Mouse (Mus musculus) lung, postnatal 10 days (tissue): ENCODE results near the gene Tecr.
"Not testable (repeated sequence)": the region's sequence is repeated elsewhere in the genome, so short reads cannot be mapped to it uniquely, and the experiment has no call there.

Experiments used
- DNase-seq: peaks from one replicate; pipeline ENCODE4 v3.0.0; 2021

The Tecr gene

DNA sequence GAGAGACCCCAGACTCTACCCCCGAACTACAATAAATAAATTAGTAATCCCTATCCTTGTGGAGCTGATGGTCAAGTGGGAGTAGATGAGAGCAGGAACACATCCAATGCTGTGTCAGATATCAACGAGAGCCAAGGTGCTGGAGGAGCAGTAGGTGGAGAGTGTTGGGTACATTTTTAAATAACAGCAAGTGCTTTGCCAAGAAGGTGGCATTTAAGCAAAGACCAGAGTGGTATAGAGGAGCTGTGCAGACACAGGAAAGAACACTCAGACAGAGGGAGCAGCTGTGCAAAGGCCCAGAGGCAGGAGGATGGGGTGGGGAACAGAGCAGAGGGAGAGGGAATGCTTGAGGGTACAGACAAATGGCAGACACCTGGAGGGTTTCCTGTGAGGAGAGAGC lies 9.3 kb upstream of the Tecr start:
- no peak for DNase-seq

DNA sequence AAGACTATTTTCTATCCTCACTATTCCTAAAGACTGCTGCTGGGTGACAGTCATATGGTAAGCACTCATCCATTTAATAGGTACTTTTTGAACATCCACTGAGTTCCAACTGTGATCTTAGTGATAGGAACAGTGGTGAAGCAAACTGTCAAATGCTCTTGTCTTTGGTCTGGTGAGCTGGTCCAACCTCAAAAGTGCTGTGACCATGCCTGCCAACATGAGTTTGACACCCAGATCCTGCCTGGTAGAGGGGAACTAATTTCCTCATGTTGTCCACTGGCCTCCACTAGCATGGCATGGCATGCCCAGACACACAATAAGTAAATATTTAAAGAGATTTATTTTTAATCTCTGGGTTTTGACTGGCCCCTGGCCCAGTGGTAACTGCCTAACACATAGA lies 8.9 kb upstream of the Tecr start:
- no peak for DNase-seq

DNA sequence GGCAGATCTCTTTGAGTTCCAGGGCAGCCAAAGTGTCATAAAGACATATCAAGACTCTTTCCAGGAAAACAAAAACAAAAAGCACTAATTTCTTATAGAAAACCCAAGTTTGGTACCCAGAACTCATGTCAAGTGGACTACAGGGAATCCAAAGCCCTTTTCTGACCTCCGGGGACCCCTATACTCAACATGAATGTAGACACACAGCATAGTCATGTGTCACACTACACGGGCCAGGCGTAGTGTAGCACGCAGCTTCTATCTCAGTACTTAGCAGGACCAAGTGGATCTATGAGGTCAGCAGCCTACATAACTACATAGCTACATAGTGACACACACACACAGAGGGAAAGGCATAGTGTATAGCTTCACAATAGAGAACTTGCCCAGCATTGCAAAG lies 5.9 kb upstream of the Tecr start:
- DNase-seq: no peak

DNA sequence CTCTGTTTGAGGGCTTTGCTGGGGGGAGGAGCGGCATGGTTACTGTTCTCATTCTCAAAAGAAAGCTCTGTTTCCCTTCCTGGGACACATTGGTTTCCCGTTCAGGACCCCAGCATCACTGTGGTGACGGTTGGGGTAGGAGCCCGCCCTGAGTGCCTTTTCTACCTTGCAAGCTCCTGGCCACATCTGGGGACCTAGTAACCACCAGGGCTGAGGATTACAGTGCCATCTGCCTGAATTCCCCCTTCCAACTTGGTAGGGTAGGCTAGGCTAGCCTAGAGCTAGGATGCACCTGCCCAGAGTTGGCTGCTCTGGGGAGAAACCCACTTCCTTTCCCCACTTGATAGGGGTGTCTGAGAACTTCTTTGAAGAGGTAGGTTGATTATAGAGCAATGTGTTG lies 4.2 kb upstream of the Tecr start:
- DNase-seq: no peak

DNA sequence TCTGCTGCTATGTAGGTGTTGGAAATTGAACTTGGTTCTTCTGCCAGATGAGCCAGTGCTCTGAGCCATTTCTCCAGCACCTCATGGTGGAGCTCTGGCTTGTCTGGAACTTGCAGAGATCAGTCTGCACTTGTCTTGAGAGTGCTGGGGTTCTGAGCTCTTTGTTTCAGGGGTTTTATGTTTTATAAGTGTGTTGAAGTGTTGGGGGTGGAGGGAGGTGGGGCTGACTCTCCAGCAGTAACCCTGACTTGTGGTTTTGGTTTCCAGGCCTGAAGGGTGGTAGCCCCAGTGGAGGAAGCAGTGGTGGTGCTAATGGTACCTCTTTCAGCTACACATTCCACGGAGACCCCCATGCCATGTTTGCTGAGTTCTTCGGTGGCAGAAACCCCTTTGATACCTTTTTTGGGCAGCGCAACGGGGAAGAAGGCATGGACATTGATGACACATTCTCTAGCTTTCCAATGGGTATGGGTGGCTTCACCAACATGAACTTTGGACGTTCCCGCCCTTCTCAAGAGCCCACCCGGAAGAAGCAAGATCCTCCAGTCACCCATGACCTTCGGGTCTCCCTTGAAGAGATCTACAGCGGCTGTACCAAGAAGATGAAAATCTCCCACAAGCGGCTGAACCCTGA lies 1.9 kb upstream of the Tecr start:
- DNase-seq: no peak

DNA sequence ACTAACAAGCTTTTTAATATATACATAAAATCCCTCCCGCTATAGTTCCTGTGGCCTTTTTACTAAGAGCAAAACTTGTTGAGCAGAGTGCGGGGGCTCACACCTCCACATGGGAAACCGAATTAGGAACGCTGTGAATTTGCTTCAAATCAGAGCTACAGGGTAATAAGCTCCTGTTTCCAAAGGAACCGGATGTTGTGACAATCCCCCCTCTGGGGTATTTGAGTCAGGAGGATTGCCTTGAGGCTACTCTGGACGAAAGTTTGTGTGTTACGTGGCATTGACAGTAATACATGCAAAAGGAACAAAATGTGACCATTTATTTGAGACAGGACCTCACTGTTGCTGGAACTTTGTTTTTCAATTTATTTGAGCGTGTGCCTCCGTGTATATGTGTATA lies 1.3 kb upstream of the Tecr start:
- no peak for DNase-seq

DNA sequence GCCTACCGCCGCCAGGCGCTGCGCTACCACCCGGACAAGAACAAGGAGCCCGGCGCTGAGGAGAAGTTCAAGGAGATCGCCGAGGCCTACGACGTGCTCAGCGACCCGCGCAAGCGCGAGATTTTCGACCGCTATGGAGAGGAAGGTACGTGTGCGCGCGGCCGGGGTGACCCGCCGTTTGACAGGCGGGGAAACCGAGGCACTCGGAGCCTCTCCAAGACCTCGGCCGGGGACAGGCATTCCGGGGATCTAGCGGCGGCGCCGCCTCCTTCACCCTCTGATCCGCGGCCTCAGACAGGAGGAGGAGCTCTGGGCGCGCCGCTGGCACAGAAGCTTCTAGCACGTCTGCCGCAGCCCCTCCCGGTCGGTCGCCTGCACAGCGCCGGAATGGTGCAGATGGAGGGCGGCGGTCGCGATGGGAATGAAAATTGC lies 643 bp upstream of the Tecr start:
- peak; percentile 92 for DNase-seq

DNA sequence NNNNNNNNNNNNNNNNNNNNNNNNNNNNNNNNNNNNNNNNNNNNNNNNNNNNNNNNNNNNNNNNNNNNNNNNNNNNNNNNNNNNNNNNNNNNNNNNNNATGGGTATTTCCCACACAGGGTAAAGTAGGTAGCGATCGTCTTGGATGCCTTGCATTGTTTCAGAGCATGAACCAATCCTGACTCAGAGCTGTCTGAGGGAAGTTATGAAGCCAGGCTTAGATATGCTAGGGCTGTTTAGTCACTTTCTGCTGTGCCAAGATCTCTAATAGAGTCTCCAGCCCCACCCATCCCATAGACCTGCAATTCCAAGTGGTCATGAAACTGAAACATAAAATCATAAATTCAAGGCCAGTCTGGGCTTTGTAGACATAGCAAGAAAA lies 5.1 kb downstream of the Tecr start:
- no peak for DNase-seq

DNA sequence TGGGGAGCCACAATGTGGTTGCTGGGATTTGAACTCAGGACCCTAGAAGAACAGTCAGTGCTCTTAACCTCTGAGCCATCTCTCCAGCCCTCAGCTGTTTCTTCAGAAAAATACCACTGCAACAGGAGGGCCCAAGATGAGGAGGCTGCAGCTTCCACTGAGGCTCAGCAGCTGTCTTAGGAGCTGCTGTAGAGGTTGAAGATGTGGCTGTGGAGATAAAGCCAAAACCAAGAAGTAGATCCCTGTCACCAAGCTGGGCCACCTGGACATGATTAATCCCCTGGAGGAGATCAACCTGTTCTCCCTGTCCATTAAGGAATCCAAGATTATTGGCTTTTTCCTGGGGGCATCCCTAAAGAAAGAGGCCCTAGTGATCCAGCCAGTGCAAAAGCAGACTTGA lies 8.0 kb downstream of the Tecr start:
- DNase-seq: no peak

DNA sequence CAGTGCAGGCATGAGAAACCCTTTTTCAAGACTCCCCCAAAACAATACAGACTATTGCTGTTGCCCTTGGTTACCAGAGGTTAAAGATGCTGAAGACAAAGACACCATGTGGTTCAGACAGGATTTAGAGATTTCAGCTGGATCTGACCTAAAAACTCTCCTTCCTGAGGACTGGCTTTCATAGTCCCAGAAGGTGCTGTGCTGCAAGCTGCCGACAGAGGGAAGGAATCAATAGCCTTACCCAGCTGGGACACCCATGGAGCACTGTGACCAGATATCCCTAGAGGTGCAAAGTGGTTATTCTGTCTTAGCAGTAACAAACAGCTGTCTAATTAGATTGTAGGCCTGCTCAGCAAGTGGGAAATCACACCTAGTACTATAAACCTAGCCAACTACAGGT lies 9.6 kb downstream of the Tecr start:
- no peak for DNase-seq

DNA sequence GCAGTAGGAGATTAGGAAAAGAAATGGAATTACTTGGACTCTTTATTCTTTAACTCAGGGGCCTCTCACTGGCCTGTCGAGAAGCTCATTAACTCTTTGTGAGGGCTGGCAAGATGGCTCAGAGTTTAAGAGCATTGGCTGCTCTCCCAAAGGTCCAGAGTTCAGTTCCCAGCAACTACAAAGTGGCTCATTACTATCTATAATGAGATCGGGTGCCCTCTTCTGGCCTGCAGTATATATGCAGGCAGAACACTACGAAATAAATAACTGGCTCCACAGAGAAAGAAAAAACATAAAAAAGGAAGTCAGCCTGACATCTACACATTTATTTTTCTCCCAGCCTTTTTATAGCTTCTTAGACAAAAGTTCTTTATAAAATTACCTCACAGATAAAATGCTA lies 11.4 kb downstream of the Tecr start:
- no peak for DNase-seq

DNA sequence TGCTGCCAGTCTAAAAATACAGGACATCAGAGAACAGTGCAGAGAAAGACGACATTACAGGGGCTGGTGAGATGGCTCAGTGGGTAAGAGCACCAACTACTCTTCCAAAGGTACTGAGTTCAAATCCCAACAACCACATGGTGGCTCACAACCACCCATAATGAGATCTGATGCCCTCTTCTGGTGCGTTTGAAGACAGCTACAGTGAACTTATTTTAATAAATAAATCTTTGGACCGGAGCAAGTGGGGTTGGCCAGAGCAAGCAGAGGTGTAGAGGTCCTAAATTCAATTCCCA lies 12.8 kb downstream of the Tecr start:
- DNase-seq: not testable (repeated sequence)

DNA sequence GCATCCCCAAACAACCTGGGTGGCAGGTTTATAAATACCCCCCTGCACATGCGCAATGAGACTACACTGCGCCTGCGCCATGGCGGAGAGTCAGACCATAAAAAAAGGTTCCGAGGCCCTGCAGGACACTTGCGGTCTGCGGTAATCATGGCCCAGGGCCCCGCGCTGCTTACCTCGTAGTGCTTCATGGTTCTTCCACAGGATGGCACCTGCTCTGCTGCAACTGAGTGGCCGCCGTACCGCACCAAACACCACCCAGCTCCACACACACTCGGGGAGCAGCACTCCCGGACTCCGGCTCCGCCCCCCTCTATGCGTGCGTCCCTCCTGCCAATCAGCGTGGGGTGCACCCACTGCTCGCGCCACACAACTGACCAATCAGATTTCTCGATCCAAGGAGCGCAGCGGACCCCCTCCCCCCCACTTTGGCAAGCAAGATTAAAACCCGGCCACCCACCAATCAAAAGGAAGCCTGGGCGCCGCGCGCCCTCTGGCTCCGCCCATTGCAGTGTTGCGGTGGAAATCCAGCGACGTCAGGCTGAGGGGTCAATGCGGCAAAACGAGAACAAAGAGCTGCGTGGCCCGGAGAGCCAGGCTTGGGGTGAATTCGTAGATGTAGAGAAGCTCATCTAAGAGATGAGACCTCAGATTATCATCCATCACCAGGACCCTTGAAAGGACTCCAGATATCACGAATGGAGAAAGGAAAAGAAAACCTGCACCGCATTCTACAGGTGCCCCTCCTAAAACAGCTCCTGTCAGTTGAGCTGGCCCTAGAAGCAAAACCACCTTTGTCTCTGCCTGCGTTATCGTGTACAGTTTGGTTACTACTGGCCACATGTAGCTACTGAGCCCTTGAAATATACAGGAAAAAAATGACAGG lies 13.4 kb downstream of the Tecr start:
- peak; percentile 98 for DNase-seq

DNA sequence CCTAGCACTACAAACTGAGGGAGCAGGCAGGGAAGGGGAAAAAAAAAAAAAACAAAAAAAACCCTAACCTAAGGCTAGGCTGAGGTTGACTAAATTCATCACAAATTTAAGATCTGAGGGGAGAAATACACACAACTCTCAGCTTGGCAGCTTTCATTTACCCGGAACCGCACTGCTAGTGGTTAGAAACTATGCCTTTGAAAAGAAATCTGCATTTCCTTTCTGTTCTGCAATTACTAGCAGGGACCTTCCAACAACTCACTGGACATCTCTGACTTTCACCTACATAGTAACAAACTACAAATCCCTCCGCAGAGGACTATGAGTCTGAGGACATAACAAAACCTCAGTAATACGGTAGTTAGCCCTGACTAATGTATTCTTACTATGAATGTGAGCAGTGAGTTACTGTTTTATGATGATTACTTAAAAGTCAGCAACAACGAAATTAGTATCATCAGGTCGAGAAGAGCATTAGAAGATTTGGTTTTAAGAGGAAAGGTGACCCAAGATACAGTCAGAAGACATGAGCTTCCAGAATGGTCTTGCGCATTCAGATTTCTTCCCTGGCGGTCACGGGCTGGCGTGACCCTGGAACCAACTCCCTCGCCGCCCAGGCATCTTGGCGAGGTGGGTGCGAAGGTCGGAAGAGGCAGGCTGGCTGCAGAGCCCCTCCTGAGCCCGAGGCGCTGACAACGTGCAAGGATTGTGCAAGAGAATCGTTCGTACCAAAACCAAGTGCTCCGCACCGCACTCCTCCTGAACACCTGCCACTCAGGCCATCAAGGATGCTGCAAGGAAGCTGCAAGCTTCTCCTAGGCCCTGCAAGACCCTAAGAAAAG lies 14.2 kb downstream of the Tecr start:
- DNase-seq: no peak

DNA sequence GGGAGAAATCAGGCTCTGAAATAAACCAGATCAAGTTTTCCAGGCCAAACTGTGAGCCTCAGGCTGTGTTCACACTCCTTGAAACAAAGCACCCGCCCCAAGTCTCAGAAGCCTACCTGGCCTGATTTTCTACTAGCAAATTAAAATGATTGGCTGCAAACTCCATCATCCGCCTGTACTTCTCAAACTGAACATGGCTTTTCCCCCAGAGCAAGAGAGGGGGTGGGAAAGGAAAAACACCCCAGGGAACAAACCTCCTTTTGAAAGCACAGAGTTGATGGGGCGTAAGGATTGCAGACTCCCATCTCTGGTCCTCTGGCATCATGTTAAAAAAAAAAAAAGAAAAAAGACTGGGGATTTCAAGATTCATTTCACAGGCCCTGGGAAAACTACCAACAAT lies 15.1 kb downstream of the Tecr start:
- DNase-seq: no peak

DNA sequence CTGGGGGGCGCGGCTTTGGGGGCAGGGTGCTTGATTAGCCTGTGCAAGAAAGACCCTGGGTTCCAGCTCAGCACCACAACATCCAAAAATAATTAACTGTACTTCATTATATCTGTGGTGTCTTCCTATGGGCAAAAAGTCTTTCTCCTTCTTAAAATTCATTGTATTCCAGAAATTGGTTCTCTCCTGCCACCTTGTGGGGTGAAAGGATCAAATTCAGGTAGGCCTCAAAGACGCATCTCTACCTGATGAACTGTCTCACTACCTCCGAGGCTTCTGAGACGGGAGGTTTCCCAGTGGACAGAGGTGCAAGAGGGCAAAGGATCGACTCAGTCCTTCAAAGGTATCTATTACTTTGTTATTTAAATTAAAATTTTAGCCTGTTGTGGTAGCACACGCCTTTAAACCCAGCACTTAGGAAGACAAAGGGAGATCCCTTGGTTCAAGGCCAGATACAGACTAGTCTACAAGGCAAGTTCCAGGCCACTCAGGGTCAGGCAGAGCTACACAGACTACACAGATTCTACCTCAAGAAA lies 17.2 kb downstream of the Tecr start:
- no peak for DNase-seq

DNA sequence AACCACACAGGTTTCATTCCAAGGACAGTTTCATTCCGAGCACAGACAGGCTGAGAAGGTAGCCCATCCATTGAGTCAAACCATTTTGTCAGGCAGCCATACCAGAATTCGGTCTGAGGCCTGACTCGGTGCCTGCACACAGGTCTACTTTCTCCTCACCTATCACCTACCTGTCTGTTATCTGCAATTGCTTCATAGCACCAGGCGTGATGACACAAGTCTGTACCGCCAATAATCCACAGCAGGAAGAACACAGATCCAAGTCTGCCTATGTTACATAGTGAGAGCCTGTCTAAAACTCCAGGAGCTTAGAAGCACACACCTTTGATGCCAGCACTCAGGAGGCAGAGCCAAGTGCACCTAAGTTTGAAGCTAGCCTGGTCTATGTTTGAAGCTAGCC lies 18.9 kb downstream of the Tecr start:
- no peak for DNase-seq

DNA sequence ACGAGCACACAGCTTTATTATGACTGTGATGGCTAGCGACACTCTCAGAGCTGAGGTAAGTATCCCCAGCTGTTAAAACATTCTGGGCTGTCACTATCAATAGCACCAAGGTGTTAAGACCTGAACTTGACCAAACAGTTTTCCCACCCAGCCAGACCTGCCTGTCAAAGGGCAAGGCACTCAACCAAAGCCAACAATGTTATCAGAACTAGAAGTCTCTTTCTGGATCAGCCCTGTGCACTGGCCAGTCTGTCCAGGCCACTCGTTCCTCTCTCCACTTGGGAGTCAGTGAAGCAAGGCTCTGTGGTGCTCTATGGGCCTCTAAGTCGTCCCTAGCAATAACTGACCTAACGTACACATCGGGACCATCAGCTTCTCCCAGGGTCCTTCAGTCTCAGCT lies 20.1 kb downstream of the Tecr start:
- DNase-seq: no peak

DNA sequence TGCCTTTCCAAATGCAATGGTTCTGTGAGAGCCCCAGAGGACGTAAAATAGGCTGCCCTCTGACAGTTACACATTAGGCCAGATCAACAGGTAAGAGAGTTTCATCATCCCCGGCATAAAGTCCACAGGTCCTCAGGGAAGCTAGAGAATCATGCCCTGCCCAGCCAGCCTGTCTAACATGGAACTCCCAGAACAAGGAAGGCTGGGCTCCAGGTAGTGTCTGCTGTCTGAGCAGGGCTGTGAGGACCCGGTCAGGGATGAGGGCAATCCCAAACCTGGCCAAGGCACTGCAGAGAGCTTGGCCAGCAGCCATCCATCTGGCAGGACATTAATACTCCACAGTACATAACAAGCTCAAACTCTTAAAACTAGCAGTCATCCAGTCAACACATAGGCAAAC lies 22.4 kb downstream of the Tecr start:
- no peak for DNase-seq

DNA sequence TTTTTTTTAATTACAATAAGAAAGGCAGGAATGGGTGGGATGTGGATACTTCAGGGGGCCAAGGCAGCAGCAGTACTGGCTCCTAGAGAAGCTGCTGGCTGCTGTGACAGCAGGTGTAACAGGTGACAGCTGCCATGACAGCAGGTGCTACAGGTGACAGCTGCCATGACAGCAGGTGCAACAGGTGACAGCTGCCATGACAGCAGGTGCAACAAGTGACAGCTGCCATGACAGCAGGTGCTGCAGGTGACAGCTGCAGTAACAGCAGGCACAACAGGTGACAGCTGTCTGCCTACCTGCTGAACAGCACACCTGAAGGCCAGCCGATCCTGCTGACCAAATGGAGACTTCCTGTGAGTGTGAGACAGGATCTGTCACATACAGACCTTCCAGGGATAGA lies 23.0 kb downstream of the Tecr start:
- DNase-seq: no peak

DNA sequence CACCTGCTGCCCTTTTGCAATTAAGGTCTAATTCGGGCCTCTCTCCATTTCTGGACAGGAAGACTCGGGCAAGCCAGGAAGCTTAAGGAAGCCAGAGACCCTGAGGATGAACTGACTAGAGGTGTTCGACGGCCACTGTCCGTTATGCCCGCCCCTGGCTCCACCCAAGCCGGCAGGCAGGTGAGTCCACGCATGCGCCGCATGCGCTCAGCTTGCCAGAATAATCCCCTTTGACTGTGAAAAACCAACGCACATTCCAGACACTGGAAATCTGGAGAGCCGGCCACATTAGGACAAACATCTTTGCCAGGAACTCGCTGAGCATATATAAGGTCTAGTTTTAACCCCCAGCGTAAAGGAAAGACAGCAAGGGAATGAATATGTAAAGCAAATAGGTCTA lies 24.5 kb downstream of the Tecr start:
- no peak for DNase-seq

DNA sequence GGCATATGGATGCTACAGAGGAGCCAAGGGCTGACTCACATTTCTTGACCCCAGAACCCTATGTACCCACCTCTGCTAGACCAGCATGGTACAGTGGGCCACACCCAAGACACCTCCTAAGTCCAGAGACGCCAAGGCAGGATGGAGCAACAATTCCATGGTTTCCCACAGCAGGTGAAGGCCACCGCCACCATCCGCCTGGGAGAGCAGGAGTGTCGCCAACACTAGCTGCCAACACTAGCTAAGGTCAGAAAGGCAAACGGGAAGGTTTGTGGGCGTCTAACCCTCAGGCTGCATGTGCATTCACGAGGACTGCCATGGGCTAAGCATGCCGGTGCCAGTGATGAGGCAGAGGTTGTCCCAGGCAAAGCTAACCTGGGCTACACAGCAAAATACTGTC lies 25.5 kb downstream of the Tecr start:
- no peak for DNase-seq

DNA sequence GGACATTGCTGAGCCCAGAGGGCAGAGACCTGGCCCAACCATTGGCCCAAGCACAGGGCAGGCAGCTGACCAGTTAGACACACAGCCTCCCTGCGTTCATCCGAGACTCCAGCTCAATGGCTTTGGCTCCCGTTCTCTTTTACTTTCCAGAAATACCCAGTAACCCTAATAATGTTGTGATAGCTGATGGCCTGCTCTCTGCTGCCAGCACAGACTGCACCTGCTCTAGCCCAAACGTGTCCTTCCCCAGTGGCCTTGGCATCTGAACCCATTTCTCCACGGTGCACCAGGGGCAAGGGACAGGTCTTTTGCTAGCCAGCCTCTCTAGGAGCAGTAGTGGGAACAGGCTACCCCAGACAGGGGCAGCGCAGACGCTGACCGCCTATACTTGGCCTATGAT lies 26.9 kb downstream of the Tecr start:
- no peak for DNase-seq

DNA sequence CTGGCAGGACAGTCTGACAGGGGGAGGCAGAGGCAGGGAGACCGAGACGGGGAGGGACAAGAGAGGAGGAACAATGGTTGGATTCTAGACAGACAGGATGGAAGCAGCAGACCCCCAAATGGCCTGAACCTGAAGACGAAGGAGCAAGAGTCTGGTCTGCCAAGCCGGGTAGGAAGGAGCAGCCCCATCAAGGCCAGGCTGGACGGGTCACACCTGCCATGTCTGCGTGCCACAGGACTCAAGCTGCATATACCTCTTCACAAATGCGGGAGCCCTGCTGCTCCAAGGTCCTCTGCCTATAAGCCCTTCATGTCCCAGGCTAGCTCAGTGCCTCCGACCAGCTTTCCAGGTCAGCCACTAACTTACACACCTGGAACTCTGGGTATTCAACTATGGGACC lies 28.1 kb downstream of the Tecr start:
- no peak for DNase-seq
